Mouse (Mus musculus) stomach, embryonic 16.5 days (tissue): ENCODE results near the gene Scyl1. TPM values are rescaled to one million over a fixed set of nuclear protein-coding genes. Genes with fewer than 3 reads are reported as not detected.
"Not testable (repeated sequence)": the region's sequence is repeated elsewhere in the genome, so short reads cannot be mapped to it uniquely, and the experiment has no call there.

Experiments
- ATAC-seq: fragments of 200-750 bp; cut with Nextera tagmentation; 2 replicates; pipeline ENCODE4 v1.8.0; 2017; ENCODE audit warnings: moderate number of reproducible peaks, moderate TSS enrichment; ENCODE audit not compliant: insufficient read depth, low FRiP score
- H3K27ac ChIP-seq: fragments of 300-500 bp; sonication (generic); 2 replicates; pipeline ENCODE4 v1.5.1; 2014; ENCODE audit warnings: low read length
- H3K27me3 ChIP-seq: fragments of 300-500 bp; sonication (generic); 2 replicates; pipeline ENCODE4 v1.6.1; 2014; ENCODE audit warnings: low read length, control low read depth, mixed read lengths; ENCODE audit not compliant: control insufficient read depth, insufficient read depth
- H3K36me3 ChIP-seq: fragments of 300-500 bp; sonication (generic); 2 replicates; pipeline ENCODE4 v1.6.1; 2014; ENCODE audit warnings: low read length; ENCODE audit not compliant: control insufficient read depth, insufficient read depth
- H3K4me1 ChIP-seq: fragments of 300-500 bp; sonication (generic); 2 replicates; pipeline ENCODE4 v1.6.1; 2014; ENCODE audit warnings: low read length, control low read depth, mixed read lengths; ENCODE audit not compliant: control insufficient read depth, insufficient read depth
- H3K4me2 ChIP-seq: fragments of 300-500 bp; sonication (generic); 2 replicates; pipeline ENCODE4 v1.6.1; 2014; ENCODE audit warnings: low read depth, low read length, mixed read lengths
- H3K4me3 ChIP-seq: fragments of 300-500 bp; sonication (generic); replicated peaks from 2 replicates; pipeline ENCODE4 v1.5.1; 2014; ENCODE audit warnings: mild to moderate bottlenecking, low read length
- H3K9ac ChIP-seq: fragments of 300-500 bp; sonication (generic); 2 replicates; pipeline ENCODE4 v1.6.1; 2014; ENCODE audit warnings: low read length
- H3K9me3 ChIP-seq: fragments of 300-500 bp; sonication (generic); replicated peaks from 2 replicates; pipeline ENCODE4 v1.6.1; 2016; ENCODE audit warnings: low read length, control low read depth; ENCODE audit not compliant: control insufficient read depth
- WGBS: fragments of 180-500 bp; shearing (Covaris S2); extraction: QIAGEN DNeasy Blood & Tissue Kit; methylation state at CpG from one replicate; pipeline ENCODE4 v1.1.7; 2014; 5-methylcytosine and 5-hydroxymethylcytosine counted together
- polyA plus RNA-seq: library from polyadenylated mRNA; unstranded; fragments of >200 nt; fragmentation: Nextera tagmentation; extraction: Ambion mirVana; gene quantifications from 2 replicates; pipeline ENCODE4 v1.2.1, GENCODE M21; 2015

The Scyl1 gene
- polyA plus RNA-seq, 1 experiment from 2014 or later, result 66.3 TPM

- not testable (repeated sequence) for H3K9me3 ChIP-seq, H3K27me3 ChIP-seq, H3K9ac ChIP-seq, H3K4me2 ChIP-seq, H3K4me3 ChIP-seq
- Histone ChIP-seq H3K4me1 (peaks cover 20% of the 10 kb centered on the region), H3K27ac (peak overlapping the region; percentile 75), H3K36me3 (peaks cover 17% of the 10 kb centered on the region)
- 24% methylated on average over 7 of the region's 7 CpGs for WGBS
- ATAC-seq, result peak; percentile 41; the same call in 1 of the 2 replicates
These were observed 22.9 kb upstream of the Scyl1 start for GRCm38 (mm10) chr19:5793917-5794770.

DNA sequence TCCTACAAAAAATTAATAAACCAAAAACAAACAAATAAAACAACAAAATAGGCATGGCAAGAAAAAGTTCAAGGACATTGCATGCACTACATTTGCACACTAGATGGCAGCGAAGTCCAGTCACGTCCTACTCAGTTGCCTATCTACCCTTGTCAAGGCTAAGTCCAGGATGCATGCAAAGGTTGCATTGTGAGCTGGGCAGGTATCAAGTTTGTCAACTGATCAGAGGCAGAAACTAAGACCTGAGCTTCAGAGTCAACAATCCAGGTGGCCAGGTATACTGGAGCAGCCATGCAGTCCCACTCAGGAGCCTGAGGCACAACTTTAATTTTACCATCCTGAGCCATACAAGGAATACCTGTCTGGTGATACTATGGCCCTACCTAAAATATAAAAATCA, 21.9 kb upstream of the Scyl1 start:
- H3K4me2 ChIP-seq, result no peak overlapping the region
- ATAC-seq, result peak; percentile 63; the same call in 1 of the 2 replicates
- 4% methylated on average over 2 of the region's 2 CpGs for whole genome bisulfite sequencing
- H3K9me3 ChIP-seq, result no peaks in the 10 kb centered on the region
- H3K4me3 ChIP-seq, result no peak overlapping the region
- peaks cover 20% of the 10 kb centered on the region for H3K4me1 ChIP-seq
- no peak overlapping the region for H3K9ac ChIP-seq
- no peaks in the 10 kb centered on the region for H3K27me3 ChIP-seq
- 0 out of 2 replicates have a peak overlapping the region, but pooled peaks have one; percentile 30 for H3K27ac ChIP-seq
- peaks cover 17% of the 10 kb centered on the region for H3K36me3 ChIP-seq

DNA sequence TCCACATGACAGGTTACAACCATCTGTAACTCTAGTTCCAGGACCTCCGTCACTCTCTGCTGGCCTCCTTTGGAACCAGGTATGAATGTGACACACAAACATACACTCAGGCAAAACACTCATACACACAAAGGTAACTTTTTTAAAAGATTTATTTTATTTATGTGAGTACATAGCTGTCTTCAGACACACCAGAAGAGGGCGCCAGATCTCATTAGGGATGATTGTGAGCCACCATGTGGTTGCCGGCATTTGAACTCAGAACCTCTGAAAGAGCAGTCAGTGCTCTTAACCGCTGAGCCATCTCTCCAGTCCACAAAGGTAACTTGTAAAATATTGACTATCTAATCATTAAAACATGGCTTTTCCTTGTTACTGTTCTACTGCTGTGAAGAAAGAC, 20.1 kb upstream of the Scyl1 start:
- no peak overlapping the region for H3K4me2 ChIP-seq
- peaks cover 17% of the 10 kb centered on the region for H3K4me1 ChIP-seq
- H3K9me3 ChIP-seq, result no peaks in the 10 kb centered on the region
- ATAC-seq, result no peak
- no peak overlapping the region for H3K9ac ChIP-seq
- 71% methylated on average over 4 of the region's 4 CpGs for WGBS
- H3K27me3 ChIP-seq, result no peaks in the 10 kb centered on the region
- peaks cover 8% of the 10 kb centered on the region for H3K36me3 ChIP-seq
- H3K27ac ChIP-seq, result no peak overlapping the region
- no peak overlapping the region for H3K4me3 ChIP-seq

- Histone ChIP-seq H3K4me2 (no peak overlapping the region), H3K4me3 (no peak overlapping the region), H3K36me3 (no peaks in the 10 kb centered on the region), H3K27ac (no peak overlapping the region), H3K9ac (no peak overlapping the region), H3K27me3 (no peaks in the 10 kb centered on the region), H3K9me3 (no peaks in the 10 kb centered on the region), H3K4me1 (peaks cover 6% of the 10 kb centered on the region; the same call in 1 of the 2 replicates)
- no peak for ATAC-seq
- WGBS, result 76% methylated on average over 5 of the region's 5 CpGs
These were observed 17.8 kb upstream of the Scyl1 start for GRCm38 (mm10) chr19:5789066-5789465.

- no peak for ATAC-seq
- WGBS, result 83% methylated on average over 7 of the region's 7 CpGs
These were observed 17.4 kb upstream of the Scyl1 start for GRCm38 (mm10) chr19:5788620-5789019.

GRCm38 (mm10) chr19:5787920-5788319, 16.7 kb upstream of the Scyl1 start:
- Histone ChIP-seq H3K4me2 (no peak overlapping the region), H3K36me3 (no peaks in the 10 kb centered on the region), H3K9ac (no peak overlapping the region), H3K27ac (no peak overlapping the region), H3K27me3 (no peaks in the 10 kb centered on the region), H3K9me3 (no peaks in the 10 kb centered on the region), H3K4me3 (no peak overlapping the region), H3K4me1 (peaks cover 6% of the 10 kb centered on the region; the same call in 1 of the 2 replicates)
- 86% methylated on average over 7 of the region's 7 CpGs for WGBS
- ATAC-seq, result no peak

More at GRCm38 (mm10) chr19:5788620-5789019, 17.4 kb upstream of the Scyl1 start:
- Histone ChIP-seq H3K4me3 (no peak overlapping the region), H3K4me1 (peaks cover 6% of the 10 kb centered on the region; the same call in 1 of the 2 replicates), H3K4me2 (no peak overlapping the region), H3K36me3 (no peaks in the 10 kb centered on the region), H3K27me3 (no peaks in the 10 kb centered on the region), H3K9ac (no peak overlapping the region), H3K9me3 (no peaks in the 10 kb centered on the region), H3K27ac (no peak overlapping the region)

- Histone ChIP-seq H3K27me3 (no peaks in the 10 kb centered on the region), H3K4me2 (no peak overlapping the region), H3K9ac (no peak overlapping the region), H3K27ac (peak overlapping the region; percentile 33; the same call in 1 of the 2 replicates), H3K36me3 (no peaks in the 10 kb centered on the region), H3K4me3 (no peak overlapping the region), H3K9me3 (no peaks in the 10 kb centered on the region), H3K4me1 (peaks cover 6% of the 10 kb centered on the region; the same call in 1 of the 2 replicates)
- peak; percentile 51 for ATAC-seq
- WGBS, result 17% methylated on average over 8 of the region's 8 CpGs
These were observed 16.0 kb upstream of the Scyl1 start for GRCm38 (mm10) chr19:5787128-5787635.

DNA sequence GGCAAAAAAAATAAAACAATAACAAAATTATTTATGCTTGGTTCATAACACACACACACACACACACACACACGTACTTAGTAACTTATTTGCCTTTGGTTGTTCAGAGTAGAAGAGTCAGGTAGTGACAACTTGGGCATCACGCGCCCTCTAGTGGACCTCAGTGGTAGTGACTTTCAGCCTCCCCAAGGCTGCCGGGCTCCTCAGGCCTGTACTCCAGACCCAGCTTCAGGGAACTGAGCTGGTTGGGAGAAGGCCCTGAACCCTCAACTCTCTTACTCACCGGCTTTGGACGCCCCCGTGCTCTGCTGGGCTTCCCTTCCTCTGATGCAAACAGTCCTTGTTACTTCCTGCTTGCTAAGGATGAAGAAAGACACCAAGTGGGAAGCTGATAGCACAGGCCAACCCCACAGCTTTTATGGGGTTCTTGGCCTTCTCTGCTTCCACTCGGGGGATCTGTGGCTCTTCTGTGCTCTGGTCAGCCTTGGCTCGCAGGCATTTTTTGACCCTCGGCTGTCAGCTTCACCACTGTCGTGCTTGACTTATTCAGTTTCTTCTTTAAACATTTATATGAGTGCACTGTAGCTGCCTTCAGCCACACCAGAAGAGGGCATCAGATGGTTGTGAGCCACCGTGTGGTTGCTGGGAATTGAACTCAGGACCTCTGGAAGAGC, 15.4 kb upstream of the Scyl1 start:
- 12% methylated on average over 12 of the region's 12 CpGs for WGBS
- Histone ChIP-seq H3K9me3 (no peaks in the 10 kb centered on the region), H3K36me3 (no peaks in the 10 kb centered on the region), H3K27ac (0 out of 2 replicates have a peak overlapping the region, but pooled peaks have one; percentile 29), H3K4me2 (no peak overlapping the region), H3K27me3 (no peaks in the 10 kb centered on the region), H3K4me1 (peaks cover 6% of the 10 kb centered on the region; the same call in 1 of the 2 replicates), H3K4me3 (no peak overlapping the region), H3K9ac (no peak overlapping the region)
- ATAC-seq, result peak; percentile 91
